Mouse (Mus musculus) heart, adult 2 months (tissue): Measurements from ENCODE around the gene Zfp146. TPM values are rescaled to one million over a fixed set of nuclear protein-coding genes. Genes with fewer than 3 reads are reported as not detected.

Experiments used
- DNase-seq, 2 experiments: peaks; one replicate each; pipeline ENCODE4 v3.0.0; 2021
- H3K27ac ChIP-seq: fragments of 200-600 bp; 2 replicates; pipeline ENCODE4 v1.8.1; 2022
- H3K27me3 ChIP-seq: fragments of 200-500 bp; 2 replicates; pipeline ENCODE4 v1.6.1; 2012; ENCODE audit warnings: mild to moderate bottlenecking, low read length, inconsistent platforms, mixed read lengths; ENCODE audit not compliant: control insufficient read depth, insufficient read depth
- H3K36me3 ChIP-seq: fragments of 200-500 bp; 2 replicates; pipeline ENCODE4 v1.6.1; 2012; ENCODE audit warnings: low read length, inconsistent platforms; ENCODE audit not compliant: control insufficient read depth, insufficient read depth
- H3K4me1 ChIP-seq: fragments of 200-500 bp; 2 replicates; pipeline ENCODE4 v1.6.1; 2011; ENCODE audit warnings: low read length; ENCODE audit not compliant: control insufficient read depth, insufficient read depth
- H3K4me3 ChIP-seq: fragments of 200-600 bp; 2 replicates; pipeline ENCODE4 v1.8.1; 2022
- H3K79me2 ChIP-seq: fragments of 200-500 bp; replicated peaks from 2 replicates; pipeline ENCODE4 v1.6.1; 2012; ENCODE audit warnings: mild to moderate bottlenecking, inconsistent platforms, low read length, moderate library complexity, mixed read lengths; ENCODE audit not compliant: control insufficient read depth, insufficient read depth
- H3K9ac ChIP-seq: fragments of 200-500 bp; 2 replicates; pipeline ENCODE4 v1.6.1; 2012; ENCODE audit warnings: low read depth, mild to moderate bottlenecking, control low read depth, inconsistent platforms, low read length, mixed read lengths
- CTCF ChIP-seq: fragments of 200-600 bp; IDR thresholded peaks from 2 replicates; pipeline ENCODE4 v1.8.1; 2022; ENCODE audit warnings: antibody characterized with exemption, mild to moderate bottlenecking, moderate library complexity
- EP300 ChIP-seq: fragments of 200-500 bp; IDR thresholded peaks from 2 replicates; pipeline ENCODE4 v1.6.1; 2011; ENCODE audit warnings: low read depth, low read length, control low read depth; ENCODE audit not compliant: insufficient read depth
- POLR2A ChIP-seq: fragments of 200-500 bp; IDR thresholded peaks from 2 replicates; pipeline ENCODE4 v1.6.1; 2011; ENCODE audit warnings: mild to moderate bottlenecking, low read depth, low read length, control low read depth; ENCODE audit not compliant: insufficient read depth
- WGBS: fragments of 180-500 bp; shearing (Covaris S2); methylation state at CpG from one replicate; pipeline ENCODE4 v1.1.7; 2018; 5-methylcytosine and 5-hydroxymethylcytosine counted together
- intact Hi-C: fragments of 180-260 bp; cut with DNase I; formaldehyde crosslinking; loops from one replicate; pipeline ENCODE4 v1.15.1; 2025
- polyA plus RNA-seq: library from polyadenylated mRNA; depleted of rRNA; stranded (reverse); fragments of >200 nt; gene quantifications from 2 replicates; pipeline ENCODE4 v1.2.3, GENCODE M21; 2012
- total RNA-seq, 2 experiments: library from RNA; stranded (reverse); gene quantifications; 2 replicates each; pipeline ENCODE4 v1.2.3; 2021

Zfp146 gene
- total and polyA plus RNA-seq, 3 experiments: 11.0 to 29.8 (median 29.8) TPM

GRCm38 (mm10) chr7:30200200-30200599 lies 30.6 kb upstream of the Zfp146 start:
- 46% methylated on average over 5 of the region's 5 CpGs for WGBS
- H3K9ac ChIP-seq: no peak overlapping the region
- H3K27ac ChIP-seq: no peak overlapping the region
- no peaks in the 10 kb centered on the region for H3K27me3 ChIP-seq
- no peaks in the 10 kb centered on the region for H3K79me2 ChIP-seq
- peaks cover 4% of the 10 kb centered on the region for H3K4me1 ChIP-seq
- no peak for TF ChIP-seq CTCF
- TF ChIP-seq EP300: no peak
- TF ChIP-seq POLR2A: no peak
- no peak overlapping the region for H3K4me3 ChIP-seq
- H3K36me3 ChIP-seq: no peaks in the 10 kb centered on the region
- DNase-seq: peak in 1 of 2 experiments; percentile 28
- intact Hi-C loops: no loop called here

- Histone ChIP-seq H3K9ac (no peak overlapping the region), H3K27me3 (no peaks in the 10 kb centered on the region), H3K36me3 (no peaks in the 10 kb centered on the region), H3K27ac (no peak overlapping the region), H3K79me2 (no peaks in the 10 kb centered on the region), H3K4me1 (peaks cover 4% of the 10 kb centered on the region), H3K4me3 (no peak overlapping the region)
- TF ChIP-seq POLR2A (no peak), EP300 (no peak), CTCF (no peak)
- 80% methylated on average over 18 of the region's 18 CpGs for WGBS
- intact Hi-C loops: no loop called here
- peak in 1 of 2 experiments; percentile 17 for DNase-seq
Measured at GRCm38 (mm10) chr7:30199498-30200139, 30.1 kb upstream of the Zfp146 start.

GRCm38 (mm10) chr7:30198481-30198971 lies 29.0 kb upstream of the Zfp146 start, which contains the start of gene Capns1:
TSS of gene Capns1 (minus strand) at chr7:30198811.
- no peak within 1 kb of the TSS for H3K27ac ChIP-seq
- peak; percentile 56 to 57 for DNase-seq
- H3K4me3 ChIP-seq: no peak within 1 kb of the TSS
- H3K27me3 ChIP-seq: no peaks in the 10 kb centered on the region
- H3K79me2 ChIP-seq: no peaks in the 10 kb centered on the region
- intact Hi-C loops: loop anchor here (1.0 kb wide), 1 partner anchor 17 kb away; no protein-coding TSS in a partner anchor
- TF ChIP-seq POLR2A (no peak), EP300 (peak; percentile 72), CTCF (peak; percentile 92)
- no peaks in the 10 kb centered on the region; the same call in 1 of the 2 replicates for H3K36me3 ChIP-seq
- H3K4me1 ChIP-seq: peaks cover 4% of the 10 kb centered on the region
- H3K9ac ChIP-seq: no peak within 1 kb of the TSS
- 5% methylated on average over 8 of the region's 8 CpGs for WGBS

- no peak overlapping the region for H3K27ac ChIP-seq
- H3K79me2 ChIP-seq: no peaks in the 10 kb centered on the region
- TF ChIP-seq POLR2A (no peak), CTCF (no peak), EP300 (no peak)
- WGBS: 56% methylated on average over 5 of the region's 5 CpGs
- H3K4me3 ChIP-seq: no peak overlapping the region
- intact Hi-C loops: loop anchor here (1.0 kb wide), 1 partner anchor 16 kb away; no protein-coding TSS in a partner anchor
- DNase-seq: peak in 1 of 2 experiments; percentile 15
- H3K9ac ChIP-seq: no peak overlapping the region
- H3K36me3 ChIP-seq: peaks cover 4% of the 10 kb centered on the region
- H3K4me1 ChIP-seq: peaks cover 4% of the 10 kb centered on the region
- no peaks in the 10 kb centered on the region for H3K27me3 ChIP-seq
Measured at GRCm38 (mm10) chr7:30197592-30198129, 28.1 kb upstream of the Zfp146 start.

GRCm38 (mm10) chr7:30196171-30196570 lies 26.6 kb upstream of the Zfp146 start:
- WGBS: 58% methylated on average over 6 of the region's 6 CpGs
- Histone ChIP-seq H3K9ac (no peak overlapping the region), H3K36me3 (peaks cover 4% of the 10 kb centered on the region), H3K27ac (no peak overlapping the region), H3K4me1 (peaks cover 4% of the 10 kb centered on the region), H3K27me3 (no peaks in the 10 kb centered on the region), H3K4me3 (no peak overlapping the region), H3K79me2 (no peaks in the 10 kb centered on the region)
- DNase-seq: no peak
- intact Hi-C loops: no loop called here
- TF ChIP-seq EP300 (no peak), POLR2A (no peak), CTCF (no peak)

GRCm38 (mm10) chr7:30195461-30195860 lies 25.9 kb upstream of the Zfp146 start:
- H3K79me2 ChIP-seq: no peaks in the 10 kb centered on the region
- WGBS: 68% methylated on average over 6 of the region's 6 CpGs
- intact Hi-C loops: no loop called here
- TF ChIP-seq POLR2A (no peak), EP300 (no peak), CTCF (no peak)
- no peak overlapping the region for H3K4me3 ChIP-seq
- H3K9ac ChIP-seq: no peak overlapping the region
- no peak overlapping the region for H3K27ac ChIP-seq
- DNase-seq: no peak
- H3K4me1 ChIP-seq: peaks cover 4% of the 10 kb centered on the region
- peaks cover 4% of the 10 kb centered on the region for H3K36me3 ChIP-seq
- no peaks in the 10 kb centered on the region for H3K27me3 ChIP-seq
